Mouse (Mus musculus) cerebellum, adult 2 months (tissue): Measurements from ENCODE around the gene Sspo.
A peak's percentile ranks its signal among the peaks of the same experiment; 100 is the strongest.

Experiments
- CTCF ChIP-seq: fragments of 200-500 bp; IDR thresholded peaks from 2 replicates; pipeline ENCODE4 v1.5.1; 2011; ENCODE audit warnings: low read depth, mild to moderate bottlenecking, control low read depth, low read length, moderate library complexity, borderline replicate concordance; ENCODE audit not compliant: insufficient read depth
- POLR2A ChIP-seq: fragments of 200-500 bp; IDR thresholded peaks from 2 replicates; pipeline ENCODE4 v1.6.1; 2011; ENCODE audit warnings: low read length, control low read depth, borderline replicate concordance; ENCODE audit not compliant: insufficient read depth

DNA sequence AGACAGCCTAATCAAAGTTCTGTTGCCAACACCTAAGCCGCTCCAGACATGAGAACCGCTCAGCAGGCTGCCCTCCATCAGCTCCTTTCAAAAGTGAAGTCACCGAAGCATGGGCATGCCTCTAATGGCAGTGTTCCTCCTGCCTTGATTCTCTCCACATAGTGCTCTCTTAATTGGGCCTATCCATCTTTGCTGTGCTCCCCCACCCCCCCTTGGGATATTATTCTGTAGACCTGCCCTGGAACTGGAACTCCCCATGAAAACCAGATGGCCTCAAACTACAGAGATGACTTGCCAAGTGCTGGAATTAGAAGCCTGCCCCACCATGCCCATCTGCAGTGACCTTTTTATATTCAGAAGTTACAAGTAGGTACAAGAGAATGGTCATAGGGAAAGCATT lies 24.7 kb upstream of the Sspo start:
- TF ChIP-seq POLR2A (0 out of 2 replicates have a peak, but pooled peaks have one; percentile 13), CTCF (no peak)
